Mouse (Mus musculus): ENCODE data around the gene Dsn1.

GRCm38 (mm10) chr2:157043987-157044386 lies 37.0 kb upstream of the Dsn1 start:
- TF ChIP-seq CTCF (IDR thresholded peaks at IDR 0.05; ENCODE audit: borderline replicate concordance, extremely low read depth, insufficient read depth, insufficient read length) (peak; percentile 36; the same call in 1 of the 2 replicates), POLR2A (IDR thresholded peaks at IDR 0.05; ENCODE audit: borderline replicate concordance, extremely low read depth, insufficient read depth, insufficient read length, poor library complexity, severe bottlenecking) (no peak)

Data from brain, embryonic 14.5 days (tissue).